Mouse (Mus musculus): Measurements from ENCODE around the gene Lmf1. TPM values are rescaled to one million over a fixed set of nuclear protein-coding genes. Genes with fewer than 3 reads are reported as not detected.

Gene Lmf1
- polyA plus RNA-seq (2015; fragmentation: Nextera tagmentation; extraction: Ambion mirVana), result 26.2 and 26.9 TPM in 2 replicates

GRCm38 (mm10) chr17:25578920-25579319, at the start of gene Lmf1:
Lmf1 (plus strand) TSS chr17:25579085.
- no peaks in the 10 kb centered on the region for H3K27me3 ChIP-seq (replicated peaks)
- peak within 1 kb of the TSS; percentile 74 for H3K9ac ChIP-seq (replicated peaks)
- H3K36me3 ChIP-seq, result no peaks in the 10 kb centered on the region
- H3K27ac ChIP-seq (replicated peaks), result peak within 1 kb of the TSS; percentile 81
- ATAC-seq (ENCODE audit: low FRiP score), result peak; percentile 96
- H3K4me1 ChIP-seq, result peaks cover 30% of the 10 kb centered on the region
- H3K4me3 ChIP-seq (replicated peaks), result peak within 1 kb of the TSS; percentile 71
- H3K4me2 ChIP-seq, result peak within 1 kb of the TSS; percentile 93
- WGBS, result under 1% methylated on average over 31 of the region's 31 CpGs
- no peaks in the 10 kb centered on the region for H3K9me3 ChIP-seq (replicated peaks)

- no peak overlapping the region for H3K4me2 ChIP-seq
- no peak for ATAC-seq (ENCODE audit: low FRiP score)
- H3K9me3 ChIP-seq (replicated peaks), result no peaks in the 10 kb centered on the region
- H3K4me1 ChIP-seq, result no peaks in the 10 kb centered on the region; the same call in 1 of the 2 replicates
- WGBS, result 57% methylated on average over 8 of the region's 8 CpGs
- no peaks in the 10 kb centered on the region for H3K27me3 ChIP-seq (replicated peaks)
- H3K36me3 ChIP-seq, result no peaks in the 10 kb centered on the region
- H3K4me3 ChIP-seq (replicated peaks), result no peak overlapping the region
- no peak overlapping the region for H3K9ac ChIP-seq (replicated peaks)
- H3K27ac ChIP-seq (replicated peaks), result no peak overlapping the region
These were observed 48.4 kb upstream of the Lmf1 start for GRCm38 (mm10) chr17:25530357-25531022.

- Histone ChIP-seq H3K4me1 (0 out of 2 replicates have a peak, but pooled peaks cover 8% of the 10 kb centered on the region), H3K27ac (replicated peaks) (peak overlapping the region; percentile 56), H3K9me3 (replicated peaks) (no peaks in the 10 kb centered on the region), H3K36me3 (no peaks in the 10 kb centered on the region), H3K27me3 (replicated peaks) (no peaks in the 10 kb centered on the region), H3K4me2 (peak overlapping the region; percentile 20), H3K9ac (replicated peaks) (0 out of 2 replicates have a peak overlapping the region, but pooled peaks have one; percentile 18), H3K4me3 (replicated peaks) (no peak overlapping the region)
- WGBS, result 41% methylated on average over 27 of the region's 27 CpGs
- no peak; the same call in 1 of the 2 replicates for ATAC-seq (ENCODE audit: low FRiP score)
These were observed 39.7 kb upstream of the Lmf1 start for GRCm38 (mm10) chr17:25538945-25539875.

GRCm38 (mm10) chr17:25540731-25541130, 38.2 kb upstream of the Lmf1 start:
- Histone ChIP-seq H3K4me1 (0 out of 2 replicates have a peak, but pooled peaks cover 8% of the 10 kb centered on the region), H3K9me3 (replicated peaks) (no peaks in the 10 kb centered on the region), H3K4me2 (no peak overlapping the region), H3K36me3 (no peaks in the 10 kb centered on the region), H3K27ac (replicated peaks) (no peak overlapping the region), H3K9ac (replicated peaks) (no peak overlapping the region), H3K27me3 (replicated peaks) (no peaks in the 10 kb centered on the region), H3K4me3 (replicated peaks) (no peak overlapping the region)
- no peak for ATAC-seq (ENCODE audit: low FRiP score)
- WGBS, result 86% methylated on average over 5 of the region's 5 CpGs

- H3K4me1 ChIP-seq, result 0 out of 2 replicates have a peak, but pooled peaks cover 8% of the 10 kb centered on the region
- no peak overlapping the region for H3K27ac ChIP-seq (replicated peaks)
- no peaks in the 10 kb centered on the region for H3K27me3 ChIP-seq (replicated peaks)
- no peaks in the 10 kb centered on the region for H3K36me3 ChIP-seq
- 85% methylated on average over 4 of the region's 4 CpGs for WGBS
- H3K4me3 ChIP-seq (replicated peaks), result no peak overlapping the region
- no peak overlapping the region for H3K9ac ChIP-seq (replicated peaks)
- H3K9me3 ChIP-seq (replicated peaks), result no peaks in the 10 kb centered on the region
- no peak for ATAC-seq (ENCODE audit: low FRiP score)
- H3K4me2 ChIP-seq, result no peak overlapping the region
These were observed 37.1 kb upstream of the Lmf1 start for GRCm38 (mm10) chr17:25541768-25542167.

GRCm38 (mm10) chr17:25547026-25547425, 31.9 kb upstream of the Lmf1 start:
- no peaks in the 10 kb centered on the region for H3K36me3 ChIP-seq
- no peak overlapping the region for H3K4me2 ChIP-seq
- no peak for ATAC-seq (ENCODE audit: low FRiP score)
- H3K4me3 ChIP-seq (replicated peaks), result no peak overlapping the region
- H3K9me3 ChIP-seq (replicated peaks), result no peaks in the 10 kb centered on the region
- no peak overlapping the region for H3K27ac ChIP-seq (replicated peaks)
- H3K9ac ChIP-seq (replicated peaks), result no peak overlapping the region
- no peaks in the 10 kb centered on the region for H3K4me1 ChIP-seq
- 46% methylated on average over 3 of the region's 3 CpGs for WGBS
- H3K27me3 ChIP-seq (replicated peaks), result no peaks in the 10 kb centered on the region

GRCm38 (mm10) chr17:25550020-25550419, 28.9 kb upstream of the Lmf1 start:
- H3K9me3 ChIP-seq (replicated peaks), result no peaks in the 10 kb centered on the region
- no peaks in the 10 kb centered on the region for H3K36me3 ChIP-seq
- ATAC-seq (ENCODE audit: low FRiP score), result no peak
- no peak overlapping the region for H3K27ac ChIP-seq (replicated peaks)
- H3K27me3 ChIP-seq (replicated peaks), result no peaks in the 10 kb centered on the region
- 75% methylated on average over 5 of the region's 5 CpGs for WGBS
- no peak overlapping the region for H3K9ac ChIP-seq (replicated peaks)
- no peaks in the 10 kb centered on the region for H3K4me1 ChIP-seq
- H3K4me3 ChIP-seq (replicated peaks), result no peak overlapping the region
- H3K4me2 ChIP-seq, result no peak overlapping the region

GRCm38 (mm10) chr17:25551313-25551712, 27.6 kb upstream of the Lmf1 start:
- peaks cover 4% of the 10 kb centered on the region for H3K4me1 ChIP-seq
- no peaks in the 10 kb centered on the region for H3K9me3 ChIP-seq (replicated peaks)
- no peak overlapping the region for H3K27ac ChIP-seq (replicated peaks)
- H3K4me3 ChIP-seq (replicated peaks), result no peak overlapping the region
- no peak for ATAC-seq (ENCODE audit: low FRiP score)
- H3K4me2 ChIP-seq, result no peak overlapping the region
- no peaks in the 10 kb centered on the region for H3K27me3 ChIP-seq (replicated peaks)
- no peak overlapping the region for H3K9ac ChIP-seq (replicated peaks)
- WGBS, result 92% methylated on average over 11 of the region's 11 CpGs
- H3K36me3 ChIP-seq, result no peaks in the 10 kb centered on the region

- 56% methylated on average over 3 of the region's 3 CpGs for WGBS
- Histone ChIP-seq H3K4me1 (peaks cover 17% of the 10 kb centered on the region), H3K4me3 (replicated peaks) (no peak overlapping the region), H3K9ac (replicated peaks) (no peak overlapping the region), H3K9me3 (replicated peaks) (no peaks in the 10 kb centered on the region), H3K4me2 (no peak overlapping the region), H3K36me3 (no peaks in the 10 kb centered on the region), H3K27me3 (replicated peaks) (no peaks in the 10 kb centered on the region), H3K27ac (replicated peaks) (peak overlapping the region; percentile 73)
- no peak for ATAC-seq (ENCODE audit: low FRiP score)
These were observed 23.7 kb upstream of the Lmf1 start for GRCm38 (mm10) chr17:25555159-25555558.

GRCm38 (mm10) chr17:25555666-25556629, 22.9 kb upstream of the Lmf1 start:
- H3K4me3 ChIP-seq (replicated peaks), result peak overlapping the region; percentile 33
- H3K4me1 ChIP-seq, result peaks cover 22% of the 10 kb centered on the region
- H3K9me3 ChIP-seq (replicated peaks), result no peaks in the 10 kb centered on the region
- H3K27me3 ChIP-seq (replicated peaks), result no peaks in the 10 kb centered on the region
- H3K4me2 ChIP-seq, result peak overlapping the region; percentile 65
- H3K9ac ChIP-seq (replicated peaks), result peak overlapping the region; percentile 18; the same call in 1 of the 2 replicates
- H3K36me3 ChIP-seq, result no peaks in the 10 kb centered on the region
- ATAC-seq (ENCODE audit: low FRiP score), result peak; percentile 53
- 7% methylated on average over 29 of the region's 29 CpGs for WGBS
- H3K27ac ChIP-seq (replicated peaks), result peak overlapping the region; percentile 73

All from neural tube, embryonic 15.5 days (tissue).